Mouse (Mus musculus): Measurements from ENCODE around the gene Cdh13.

Gene Cdh13

DNA sequence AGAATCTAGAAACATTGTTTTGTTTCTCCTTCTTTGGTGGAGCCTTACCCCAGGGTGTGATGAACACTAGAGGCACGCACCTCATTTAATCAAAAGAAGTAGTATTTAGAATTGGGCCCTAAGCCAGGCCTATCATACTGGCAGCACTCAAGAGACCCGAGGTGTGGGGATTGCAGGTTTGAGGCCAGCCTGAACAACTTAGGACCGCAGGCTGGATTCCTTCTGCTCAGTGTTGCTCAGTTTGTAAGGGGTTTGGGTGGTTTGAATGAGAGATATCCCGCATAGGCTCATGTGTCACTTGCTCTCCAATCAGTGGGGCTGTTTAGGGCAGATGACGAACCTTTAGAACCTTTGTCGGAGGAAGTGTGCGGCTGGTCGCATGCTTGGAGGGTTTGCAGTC is 96.5 kb downstream of the Cdh13 start:
- DNase-seq (ENCODE audit: low spot score in 2 of 2) = no peak

GRCm38 (mm10) chr8:118380782-118381181 is 97.2 kb downstream of the Cdh13 start:
- no peak for DNase-seq (ENCODE audit: low spot score in 2 of 2)

DNA sequence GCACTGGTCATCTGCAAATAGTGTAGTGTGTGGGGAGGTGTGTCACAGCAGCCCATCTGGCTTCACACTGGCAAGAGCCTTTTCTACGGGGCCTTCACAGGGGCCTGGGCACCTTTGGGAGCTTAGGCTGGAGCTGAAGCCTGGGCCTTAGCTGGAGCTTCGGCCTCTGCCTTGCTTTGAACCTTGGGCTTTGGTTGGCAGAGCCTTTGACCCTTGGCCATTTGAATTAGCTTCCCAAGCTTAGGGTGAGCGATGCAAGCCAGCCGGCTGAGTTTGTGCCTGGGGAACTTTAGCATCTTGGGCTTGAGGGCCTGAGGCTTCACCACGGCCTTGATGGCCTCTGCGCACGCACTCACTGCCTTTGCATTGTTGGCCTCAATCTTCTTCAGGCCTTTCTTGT is 98.1 kb downstream of the Cdh13 start:
- DNase-seq (ENCODE audit: low spot score in 2 of 2) = no peak

DNA sequence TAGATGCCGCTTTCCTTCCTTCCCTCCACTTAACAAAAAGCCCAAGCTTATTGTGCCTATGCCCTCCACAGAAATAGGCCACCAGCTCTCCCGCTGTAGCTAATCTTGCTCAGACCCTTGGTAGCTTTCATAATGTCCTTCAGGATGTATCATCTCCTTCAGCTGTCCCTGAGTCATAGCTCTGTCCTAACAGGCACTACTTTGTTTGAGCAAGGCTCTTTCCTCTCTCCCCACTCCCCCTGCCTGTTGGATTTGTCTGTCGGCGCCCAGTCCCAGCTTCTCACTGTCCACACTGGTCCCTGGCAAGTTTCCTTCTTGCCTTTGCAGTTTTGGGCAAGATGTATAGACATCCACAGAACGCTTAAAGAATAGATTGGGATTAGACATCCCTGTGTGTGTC is 100.8 kb downstream of the Cdh13 start:
- no peak for DNase-seq (ENCODE audit: low spot score in 2 of 2)

- DNase-seq (ENCODE audit: low spot score in 2 of 2) = no peak
Observed at GRCm38 (mm10) chr8:118389456-118389855, 105.9 kb downstream of the Cdh13 start.

GRCm38 (mm10) chr8:118393909-118394650 is 110.5 kb downstream of the Cdh13 start:
- DNase-seq (ENCODE audit: low spot score in 2 of 2) = peak; percentile 86 to 89

GRCm38 (mm10) chr8:118395178-118395577 is 111.6 kb downstream of the Cdh13 start:
- DNase-seq (ENCODE audit: low spot score in 2 of 2) = peak in 1 of 2 experiments; percentile 59

- no peak for DNase-seq (ENCODE audit: low spot score in 2 of 2)
Observed at GRCm38 (mm10) chr8:118404836-118405235, 121.3 kb downstream of the Cdh13 start.

DNA sequence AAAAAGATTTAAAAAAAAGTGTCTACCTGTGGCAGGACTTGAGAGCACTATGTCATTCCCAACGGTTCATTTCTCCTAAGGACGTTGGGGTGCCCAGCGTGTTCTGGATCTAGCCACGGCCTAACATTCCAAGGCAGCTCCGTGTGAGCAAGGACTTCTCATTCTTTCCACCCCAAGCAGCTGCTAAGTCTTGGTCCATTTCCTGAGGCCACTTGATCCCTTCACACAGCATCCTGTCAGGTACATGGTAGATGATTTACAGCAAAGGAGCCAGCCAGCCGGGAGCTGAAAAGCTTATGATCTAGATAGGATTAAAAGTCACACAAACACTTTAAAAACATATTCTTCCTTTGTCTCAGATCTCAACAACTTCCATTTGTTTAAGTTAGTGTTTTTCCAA is 123.8 kb downstream of the Cdh13 start:
- DNase-seq (ENCODE audit: low spot score in 2 of 2) = no peak

- DNase-seq (ENCODE audit: low spot score in 2 of 2) = no peak
Observed at GRCm38 (mm10) chr8:118409396-118409795, 125.9 kb downstream of the Cdh13 start.

DNA sequence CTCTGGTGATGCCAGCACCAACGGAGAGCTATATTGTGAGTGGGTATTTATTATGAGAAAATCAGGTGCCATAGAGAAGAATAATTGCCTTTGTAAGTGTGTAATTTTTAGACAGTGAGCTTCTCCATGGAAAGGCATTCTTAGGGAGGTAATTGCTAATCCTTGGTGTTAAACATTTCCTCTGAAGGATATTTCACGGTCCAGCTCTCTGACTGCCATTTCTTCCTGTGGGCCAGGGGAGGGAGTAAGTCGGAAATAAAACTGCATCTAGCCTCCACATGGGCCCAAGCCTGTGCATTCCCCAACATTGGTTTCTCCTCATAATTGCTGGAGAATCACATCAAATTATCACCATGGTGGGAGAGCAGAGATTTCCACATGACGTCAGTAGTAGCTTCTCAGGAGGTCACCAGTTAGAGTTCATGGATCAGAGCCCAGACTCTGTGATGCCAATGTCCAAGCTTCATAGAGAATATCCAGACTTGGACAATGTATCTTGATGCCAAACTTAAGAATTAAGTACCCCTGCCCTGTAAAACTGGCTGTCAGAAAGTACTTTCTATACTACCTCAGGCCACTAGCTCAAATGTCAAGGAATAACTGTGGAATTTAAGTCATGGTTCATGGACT is 126.9 kb downstream of the Cdh13 start:
- no peak for DNase-seq (ENCODE audit: low spot score in 2 of 2)

GRCm38 (mm10) chr8:118415672-118416071 is 132.1 kb downstream of the Cdh13 start:
- DNase-seq (ENCODE audit: low spot score in 2 of 2) = no peak

GRCm38 (mm10) chr8:118416811-118417355 is 133.3 kb downstream of the Cdh13 start:
- DNase-seq (ENCODE audit: low spot score in 2 of 2) = no peak

GRCm38 (mm10) chr8:118422624-118423023 is 139.1 kb downstream of the Cdh13 start:
- DNase-seq (ENCODE audit: low spot score in 2 of 2) = peak; percentile 50 to 72

DNA sequence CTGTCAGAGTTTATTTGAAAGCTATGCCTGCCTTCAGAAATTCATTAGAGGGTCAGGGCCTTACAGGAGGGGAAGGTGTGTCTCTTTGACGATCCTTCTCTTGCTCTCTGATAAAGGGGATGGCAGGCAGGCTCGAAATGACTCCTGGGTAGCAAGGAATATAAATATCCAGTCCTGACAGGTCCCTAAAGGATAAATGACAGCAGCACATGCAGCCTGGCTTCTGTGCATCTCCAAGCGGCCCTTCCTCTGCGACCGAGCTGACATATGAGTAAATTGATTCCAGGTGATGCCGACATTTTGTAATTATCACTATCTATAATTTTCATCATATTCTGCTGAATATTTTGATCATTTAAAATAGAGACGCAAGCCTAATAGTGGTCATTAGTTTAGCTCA is 145.4 kb downstream of the Cdh13 start:
- no peak for DNase-seq (ENCODE audit: low spot score in 2 of 2)

GRCm38 (mm10) chr8:118431731-118432440 is 148.4 kb downstream of the Cdh13 start:
- no peak for DNase-seq (ENCODE audit: low spot score in 2 of 2)

DNA sequence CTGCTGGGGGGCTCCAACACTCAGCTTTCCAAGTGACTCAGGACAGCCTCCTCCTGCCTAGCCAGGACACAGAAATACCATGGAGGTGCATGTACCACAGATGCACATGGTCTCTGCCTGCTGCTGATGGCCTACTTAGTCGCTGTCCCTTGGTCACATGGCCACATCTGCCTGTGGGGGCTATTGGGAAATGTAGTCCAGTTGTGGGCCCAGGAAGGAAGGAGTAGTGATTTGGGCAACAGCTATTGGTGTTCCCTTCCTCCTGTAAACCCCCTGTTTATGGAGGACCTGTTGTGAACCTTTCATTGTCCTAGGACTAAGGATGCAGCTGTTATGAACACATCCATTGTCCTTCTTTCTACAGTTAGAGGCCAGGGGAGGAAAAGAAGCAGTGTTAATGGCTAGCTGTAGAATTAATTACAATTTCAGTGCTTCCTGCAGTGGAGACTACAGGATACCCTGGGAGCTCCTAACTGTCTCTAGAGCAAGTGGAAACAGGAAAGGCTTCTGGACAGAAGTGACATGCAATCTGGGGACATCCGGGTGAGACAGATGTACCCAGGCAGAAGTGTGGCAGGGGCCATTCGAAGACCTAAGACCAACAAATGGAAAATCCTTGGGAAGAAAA is 150.1 kb downstream of the Cdh13 start:
- peak; percentile 48 to 89 for DNase-seq (ENCODE audit: low spot score in 2 of 2)

DNA sequence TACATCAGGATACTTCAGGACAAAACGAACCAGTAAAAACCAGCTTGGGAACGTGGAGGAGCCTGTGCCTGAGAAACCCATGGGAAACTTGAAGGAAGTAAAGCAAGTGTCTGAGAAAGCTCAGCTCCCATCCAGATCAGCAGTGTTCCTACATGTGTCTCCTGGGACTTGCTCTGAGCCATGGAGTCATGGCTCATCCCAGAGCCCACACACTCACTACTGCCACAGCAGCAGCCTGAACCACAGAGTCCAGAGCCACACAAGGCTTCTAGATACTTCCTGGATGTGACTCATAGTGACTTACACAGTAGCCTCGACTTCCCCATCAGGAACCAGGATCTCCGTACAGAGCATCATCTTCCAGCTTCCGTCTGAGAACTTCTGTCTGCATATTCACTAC is 153.2 kb downstream of the Cdh13 start:
- DNase-seq (ENCODE audit: low spot score in 2 of 2) = no peak

DNA sequence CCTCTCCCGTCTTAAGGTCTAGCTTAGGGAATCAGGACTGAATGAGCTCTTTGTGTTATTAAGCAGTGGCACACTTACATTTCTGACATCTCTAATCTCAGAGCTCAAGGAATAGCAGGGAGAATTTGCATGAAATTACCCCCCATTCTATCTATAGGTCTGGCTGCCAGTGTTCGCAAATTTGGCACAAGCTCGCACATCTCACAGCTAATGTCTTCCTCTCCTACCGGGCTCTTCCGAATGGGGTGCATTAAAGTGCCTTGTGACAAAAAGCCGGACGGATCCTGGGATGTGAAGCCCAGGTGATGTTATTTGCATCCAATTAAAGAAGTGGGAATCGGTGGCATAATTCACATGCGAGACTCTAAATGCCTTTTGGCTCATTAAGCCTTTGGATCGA is 153.6 kb downstream of the Cdh13 start:
- no peak for DNase-seq (ENCODE audit: low spot score in 2 of 2)

- peak; percentile 34 to 64 for DNase-seq (ENCODE audit: low spot score in 2 of 2)
Observed at GRCm38 (mm10) chr8:118437874-118438273, 154.3 kb downstream of the Cdh13 start.

DNA sequence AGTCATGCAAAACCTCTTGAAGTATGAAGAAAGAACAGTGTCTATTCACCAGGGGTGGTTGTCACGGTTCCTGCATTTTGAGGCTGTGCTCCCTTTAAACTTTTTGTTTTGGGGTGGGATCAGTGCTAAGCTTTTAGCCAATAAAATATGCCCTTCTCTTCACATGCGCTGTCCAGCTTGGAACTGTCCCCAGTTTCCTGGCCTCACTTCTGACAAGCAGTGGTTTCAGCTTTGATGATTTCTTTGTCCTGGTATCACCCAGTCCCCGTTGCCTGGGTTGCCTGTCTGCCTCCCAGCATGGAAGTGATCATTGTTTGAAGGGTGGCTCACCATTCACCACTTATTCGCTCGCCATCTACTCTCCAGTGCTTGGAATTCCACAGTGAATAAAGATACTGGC is 156.3 kb downstream of the Cdh13 start:
- peak; percentile 45 to 58 for DNase-seq (ENCODE audit: low spot score in 2 of 2)

DNA sequence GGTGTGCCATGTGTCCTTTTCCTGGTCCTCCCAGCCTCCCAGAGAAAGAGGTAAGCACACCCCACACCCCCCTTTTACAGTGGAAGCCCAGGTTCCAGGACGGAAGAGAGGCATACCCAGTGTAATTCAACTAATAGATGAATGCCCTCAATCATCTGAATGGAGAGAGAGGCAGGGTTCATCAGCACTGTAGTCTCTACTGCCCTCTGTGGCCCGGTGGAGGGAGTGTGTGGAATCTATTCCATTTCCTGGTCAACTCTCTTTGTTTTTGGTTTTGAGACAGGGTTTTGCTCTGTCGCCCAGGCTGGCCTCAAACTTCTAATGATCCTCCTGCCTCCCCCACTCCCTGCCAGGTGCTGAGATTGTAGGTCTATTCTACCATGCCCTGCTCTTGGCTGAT is 159.8 kb downstream of the Cdh13 start:
- peak in 1 of 2 experiments; percentile 21 for DNase-seq (ENCODE audit: low spot score in 2 of 2)

Data from heart, adult 9 months (tissue).